Mouse (Mus musculus) layer of hippocampus, adult 18-20 months (tissue): ENCODE data around the gene Clcn1. TPM values are rescaled to one million over a fixed set of nuclear protein-coding genes. Genes with fewer than 3 reads are reported as not detected.

Experiments used
- DNase-seq, 2 experiments: peaks; one replicate each; pipeline ENCODE4 v3.0.0; 2022; ENCODE audit warnings: low spot score in 2 of 2
- total RNA-seq, 2 experiments: library from RNA; stranded (reverse); gene quantifications; 2 replicates each; pipeline ENCODE4 v1.2.3; 2021

Gene Clcn1
- total RNA-seq, 2 experiments from 2014 or later = 2.8 to 3.6 TPM

GRCm38 (mm10) chr6:42364607-42365006 lies 78.1 kb downstream of the Clcn1 start:
- no peak for DNase-seq

GRCm38 (mm10) chr6:42365215-42365614 lies 78.7 kb downstream of the Clcn1 start:
- no peak for DNase-seq

Other genes with a start within 250 kb of the Clcn1 start
- gene Sva, start 248.3 kb upstream of the Clcn1 start, total RNA-seq = not detected
- not detected for gene Tas2r139, start 145.7 kb upstream of the Clcn1 start, total RNA-seq
- gene Tas2r144, start 71.4 kb upstream of the Clcn1 start, total RNA-seq = not detected
- 10 to 100 TPM; 10.3 to 13.3 TPM for gene Gstk1, start 40.8 kb upstream of the Clcn1 start, total RNA-seq
- not detected for gene Tmem139, start 24.7 kb upstream of the Clcn1 start, total RNA-seq
- 10 to 100 TPM; 17.4 to 24.0 TPM for gene Casp2, start 21.7 kb upstream of the Clcn1 start, total RNA-seq
- 10 to 100 TPM; 80.2 to 82.8 TPM for gene Fam131b, start 38.0 kb downstream of the Clcn1 start, total RNA-seq
- gene Zyx, start 62.9 kb downstream of the Clcn1 start, total RNA-seq = 10 to 100 TPM; 39.5 to 40.3 TPM
- gene Epha1, start 86.6 kb downstream of the Clcn1 start, total RNA-seq = under 1 TPM; 0.13 to 0.20 TPM
- not detected for gene Tas2r143, start 113.6 kb downstream of the Clcn1 start, total RNA-seq
- gene Tas2r135, start 118.7 kb downstream of the Clcn1 start, total RNA-seq = not detected
- not detected for gene Tas2r126, start 147.8 kb downstream of the Clcn1 start, total RNA-seq
- not detected for gene Olfr458, start 178.5 kb downstream of the Clcn1 start, total RNA-seq
- not detected for gene Olfr457, start 189.7 kb downstream of the Clcn1 start, total RNA-seq
- not detected for gene Olfr456, start 200.5 kb downstream of the Clcn1 start, total RNA-seq